Mouse (Mus musculus) kidney, postnatal 0 days (tissue): Measurements from ENCODE around the gene Rpl19. TPM values are rescaled to one million over a fixed set of nuclear protein-coding genes. Genes with fewer than 3 reads are reported as not detected.

ENCODE experiments used
- ATAC-seq: fragments of 200-750 bp; cut with Nextera tagmentation; replicated peaks from 2 replicates; pipeline ENCODE4 v1.8.0; 2017; ENCODE audit warnings: low read depth, moderate number of reproducible peaks, moderate TSS enrichment, moderate library complexity; ENCODE audit not compliant: low FRiP score
- DNase-seq: peaks from one replicate; pipeline ENCODE4 v3.0.0-alpha.2; 2016; ENCODE audit warnings: low spot score
- H3K27ac ChIP-seq: fragments of 300-500 bp; sonication (generic); 2 replicates; pipeline ENCODE4 v1.5.1; 2014; ENCODE audit warnings: mild to moderate bottlenecking
- H3K27me3 ChIP-seq: fragments of 300-500 bp; sonication (generic); 2 replicates; pipeline ENCODE4 v1.6.1; 2014; ENCODE audit warnings: low read length, mixed read lengths; ENCODE audit not compliant: insufficient read depth
- H3K36me3 ChIP-seq: fragments of 300-500 bp; sonication (generic); 2 replicates; pipeline ENCODE4 v1.6.1; 2014; ENCODE audit warnings: low read length, mixed read lengths; ENCODE audit not compliant: insufficient read depth
- H3K4me1 ChIP-seq: fragments of 300-500 bp; sonication (generic); replicated peaks from 2 replicates; pipeline ENCODE4 v1.6.1; 2014; ENCODE audit warnings: antibody characterized with exemption, low read length, mixed read lengths; ENCODE audit not compliant: insufficient read depth
- H3K4me2 ChIP-seq: fragments of 300-500 bp; sonication (generic); 2 replicates; pipeline ENCODE4 v1.6.1; 2014; ENCODE audit warnings: mild to moderate bottlenecking, low read length, moderate library complexity, mixed read lengths
- H3K4me3 ChIP-seq: fragments of 300-500 bp; sonication (generic); replicated peaks from 2 replicates; pipeline ENCODE4 v1.5.1; 2014; ENCODE audit warnings: low read depth, low read length
- H3K9ac ChIP-seq: fragments of 300-500 bp; sonication (generic); 2 replicates; pipeline ENCODE4 v1.6.1; 2014; ENCODE audit warnings: low read depth, low read length
- H3K9me3 ChIP-seq: fragments of 300-500 bp; sonication (generic); replicated peaks from 2 replicates; pipeline ENCODE4 v1.6.1; 2016; ENCODE audit warnings: low read length, inconsistent platforms, mixed read lengths
- CTCF ChIP-seq: IDR thresholded peaks from 2 replicates; pipeline ENCODE4 v1.5.1; 2016; ENCODE audit warnings: antibody characterized with exemption, low read depth, mild to moderate bottlenecking, moderate library complexity
- WGBS: fragments of 180-500 bp; shearing (Covaris S2); extraction: QIAGEN DNeasy Blood & Tissue Kit; methylation state at CpG from one replicate; pipeline ENCODE4 v1.1.7; 2014; 5-methylcytosine and 5-hydroxymethylcytosine counted together
- polyA plus RNA-seq: library from polyadenylated mRNA; unstranded; fragments of >200 nt; fragmentation: Nextera tagmentation; extraction: Ambion mirVana; gene quantifications from 2 replicates; pipeline ENCODE4 v1.2.1, GENCODE M21; 2015

Rpl19 gene
- polyA plus RNA-seq, 1 experiment from 2014 or later = 1,182 TPM

DNA sequence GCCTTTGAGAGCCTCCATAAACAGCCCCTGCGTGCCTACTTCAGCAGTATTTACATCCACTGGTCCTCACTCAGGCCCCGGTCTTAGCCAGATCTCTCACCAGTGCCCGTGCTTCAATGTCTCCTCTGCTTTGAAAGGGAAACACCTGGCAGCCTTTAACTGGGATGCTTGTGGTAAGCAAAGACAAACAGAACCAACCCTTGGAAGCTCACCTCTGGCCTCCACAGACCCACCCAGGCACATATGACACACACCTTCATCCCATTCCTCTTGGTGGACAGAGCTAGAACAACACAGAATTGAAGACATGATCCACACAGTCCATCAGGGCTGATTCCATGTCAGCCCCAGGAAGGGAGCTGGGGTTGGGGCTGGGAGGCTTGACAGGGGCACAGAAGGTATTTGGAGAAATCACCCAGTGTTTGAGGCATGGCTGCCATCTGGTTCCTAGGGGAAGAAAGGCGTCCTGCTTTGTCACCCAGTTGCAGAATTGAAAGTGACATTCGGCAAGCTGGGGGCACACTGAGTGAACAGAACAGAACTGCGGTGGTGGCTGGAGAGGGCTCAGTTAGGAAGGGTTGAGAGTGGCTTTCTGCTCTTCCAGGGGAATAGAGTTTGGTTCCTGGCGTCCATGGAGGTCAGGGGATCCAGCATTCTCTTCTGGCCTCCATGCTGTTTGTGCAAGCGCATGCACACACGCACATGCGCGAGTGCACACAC lies 28.3 kb upstream of the Rpl19 start:
- H3K9me3 ChIP-seq = no peaks in the 10 kb centered on the region
- TF ChIP-seq CTCF = no peak
- ATAC-seq = no peak
- no peaks in the 10 kb centered on the region for H3K36me3 ChIP-seq
- WGBS = 79% methylated on average over 11 of the region's 11 CpGs
- no peak overlapping the region for H3K9ac ChIP-seq
- H3K27me3 ChIP-seq = 0 out of 2 replicates have a peak, but pooled peaks cover 4% of the 10 kb centered on the region
- DNase-seq = no peak
- H3K4me1 ChIP-seq = peaks cover 13% of the 10 kb centered on the region
- no peak overlapping the region for H3K4me2 ChIP-seq
- no peak overlapping the region for H3K4me3 ChIP-seq
- H3K27ac ChIP-seq = no peak overlapping the region

DNA sequence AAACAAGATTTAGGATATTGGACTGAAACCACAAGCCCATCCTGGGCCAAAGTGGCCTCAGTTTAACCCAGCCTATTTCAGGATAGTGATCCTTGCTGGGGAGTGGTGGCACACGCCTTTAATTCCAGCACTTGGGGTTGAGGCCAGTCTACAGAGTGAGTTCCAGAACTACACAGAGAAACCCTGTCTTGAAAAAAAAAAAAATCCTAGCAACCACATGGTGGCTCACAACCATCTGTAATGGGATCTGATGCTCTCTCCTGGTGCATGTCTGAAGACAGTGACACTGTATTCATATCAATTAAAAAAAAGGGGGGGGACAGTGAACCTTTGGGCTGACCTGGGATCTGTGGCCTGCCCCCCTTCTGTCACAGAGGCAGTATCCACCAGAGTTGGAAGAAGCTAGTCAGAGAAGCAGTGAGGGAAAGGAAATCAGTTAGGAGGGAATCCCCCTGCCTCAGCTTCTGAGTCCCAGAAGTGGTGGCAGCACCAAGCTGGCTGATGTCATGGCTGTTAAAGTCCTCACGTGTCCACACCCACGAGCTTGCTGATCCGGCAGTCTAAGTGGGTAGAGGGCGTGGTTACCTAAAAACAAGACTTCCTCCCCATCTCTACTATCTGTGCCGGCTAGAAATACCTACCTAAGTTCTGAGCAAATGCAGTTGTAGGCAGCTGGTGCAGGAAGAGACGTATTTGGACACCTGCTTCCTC lies 27.5 kb upstream of the Rpl19 start:
- no peak for DNase-seq
- Histone ChIP-seq H3K4me2 (no peak overlapping the region), H3K4me3 (no peak overlapping the region), H3K27me3 (0 out of 2 replicates have a peak, but pooled peaks cover 4% of the 10 kb centered on the region), H3K27ac (no peak overlapping the region), H3K9ac (no peak overlapping the region), H3K9me3 (no peaks in the 10 kb centered on the region), H3K4me1 (peaks cover 16% of the 10 kb centered on the region), H3K36me3 (no peaks in the 10 kb centered on the region)
- TF ChIP-seq CTCF = no peak
- no peak for ATAC-seq
- 41% methylated on average over 7 of the region's 7 CpGs for WGBS

DNA sequence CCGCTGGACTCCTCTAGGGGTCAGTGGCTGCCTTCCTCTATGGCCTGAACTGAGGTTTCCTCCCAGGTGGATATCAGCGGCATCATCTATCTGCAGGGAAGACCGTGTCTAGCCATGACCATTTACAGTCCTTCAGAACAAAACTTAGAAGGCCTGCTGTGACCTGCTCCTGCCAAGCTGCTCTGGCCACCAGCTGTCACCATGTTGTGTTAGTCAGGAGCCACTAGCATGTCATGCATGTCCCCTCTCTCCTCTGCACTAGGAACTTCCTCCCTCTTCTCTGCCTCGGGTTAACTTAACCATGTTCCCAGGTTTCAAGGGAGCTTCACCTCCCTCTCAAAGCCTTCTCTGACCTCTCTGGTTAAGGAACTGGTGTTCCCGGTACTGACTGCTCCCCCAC lies 26.8 kb upstream of the Rpl19 start:
- no peak for ATAC-seq
- TF ChIP-seq CTCF = no peak
- no peak for DNase-seq
- H3K27ac ChIP-seq = no peak overlapping the region
- no peak overlapping the region for H3K4me3 ChIP-seq
- no peaks in the 10 kb centered on the region for H3K36me3 ChIP-seq
- no peak overlapping the region for H3K9ac ChIP-seq
- H3K9me3 ChIP-seq = no peaks in the 10 kb centered on the region
- H3K4me2 ChIP-seq = no peak overlapping the region
- H3K27me3 ChIP-seq = 0 out of 2 replicates have a peak, but pooled peaks cover 4% of the 10 kb centered on the region
- H3K4me1 ChIP-seq = peaks cover 16% of the 10 kb centered on the region
- 21% methylated on average over 5 of the region's 5 CpGs for WGBS

DNA sequence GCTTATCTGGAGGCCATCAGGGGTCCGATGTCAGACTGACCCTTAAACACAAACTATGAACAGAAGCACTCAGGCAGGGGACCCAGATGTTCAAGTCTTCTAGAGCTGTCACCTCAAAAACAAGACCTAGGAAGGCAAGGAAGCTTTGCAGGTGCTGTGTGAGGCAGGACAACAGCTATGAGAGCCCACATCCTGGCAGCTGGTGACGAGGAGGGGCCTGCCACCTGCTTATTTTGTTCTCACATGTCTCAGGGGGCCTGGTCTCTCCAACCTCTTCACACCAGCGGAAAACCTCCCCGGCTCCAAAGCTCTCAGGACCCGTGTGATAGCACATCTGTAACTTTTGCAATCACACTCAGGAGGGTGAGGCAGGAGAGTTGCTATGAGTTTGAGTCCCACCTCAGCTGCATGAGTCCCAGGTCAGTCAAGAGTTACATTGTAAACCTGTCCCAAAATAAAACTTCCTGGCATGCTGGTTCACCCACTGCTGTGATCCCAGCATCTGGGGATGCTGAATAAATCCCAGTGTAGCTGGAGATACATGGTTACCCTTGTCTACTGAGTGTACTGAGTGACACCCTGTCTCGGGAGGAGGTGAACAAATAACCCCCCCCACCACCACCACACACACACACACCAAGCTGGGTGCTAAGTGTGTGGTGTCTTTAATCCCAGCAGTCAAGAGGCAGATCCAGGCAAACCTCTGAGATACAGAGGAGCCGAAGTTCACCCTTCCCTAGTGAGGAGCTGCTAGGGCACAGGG lies 26.0 kb upstream of the Rpl19 start:
- Histone ChIP-seq H3K9ac (no peak overlapping the region), H3K27me3 (0 out of 2 replicates have a peak, but pooled peaks cover 4% of the 10 kb centered on the region), H3K36me3 (no peaks in the 10 kb centered on the region), H3K4me2 (no peak overlapping the region), H3K27ac (no peak overlapping the region), H3K4me3 (no peak overlapping the region), H3K4me1 (peaks cover 11% of the 10 kb centered on the region), H3K9me3 (no peaks in the 10 kb centered on the region)
- no peak for ATAC-seq
- 20% methylated on average over 7 of the region's 7 CpGs for WGBS
- TF ChIP-seq CTCF = no peak
- no peak for DNase-seq

DNA sequence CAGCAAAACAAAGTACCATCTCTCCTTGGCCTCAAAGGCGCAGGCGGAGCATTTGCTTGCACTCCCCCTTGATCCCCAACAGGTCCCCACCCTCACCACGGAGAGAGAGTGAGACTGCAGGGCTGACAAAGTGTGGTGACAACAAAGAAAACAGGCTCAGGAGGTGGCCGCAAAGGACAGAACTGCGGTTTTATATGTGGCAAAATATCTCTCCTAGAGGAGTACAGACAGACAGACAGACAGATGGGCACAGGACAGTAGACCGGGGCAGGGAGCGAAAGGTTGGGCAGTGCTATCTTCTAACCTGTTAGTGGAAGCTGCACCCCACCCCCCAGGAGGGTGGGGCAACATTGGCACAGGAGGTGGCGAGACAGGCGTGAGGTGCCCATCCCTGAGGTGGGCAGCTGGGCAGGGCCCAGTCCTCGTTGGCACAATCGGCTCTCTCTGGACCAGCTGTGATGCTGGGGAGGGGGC lies 25.1 kb upstream of the Rpl19 start:
- Histone ChIP-seq H3K4me2 (no peak overlapping the region), H3K4me3 (no peak overlapping the region), H3K27ac (no peak overlapping the region), H3K4me1 (peaks cover 11% of the 10 kb centered on the region), H3K36me3 (no peaks in the 10 kb centered on the region), H3K27me3 (0 out of 2 replicates have a peak, but pooled peaks cover 4% of the 10 kb centered on the region), H3K9ac (no peak overlapping the region), H3K9me3 (no peaks in the 10 kb centered on the region)
- ATAC-seq (no peak), DNase-seq (no peak)
- TF ChIP-seq CTCF = no peak
- 36% methylated on average over 11 of the region's 11 CpGs for WGBS

DNA sequence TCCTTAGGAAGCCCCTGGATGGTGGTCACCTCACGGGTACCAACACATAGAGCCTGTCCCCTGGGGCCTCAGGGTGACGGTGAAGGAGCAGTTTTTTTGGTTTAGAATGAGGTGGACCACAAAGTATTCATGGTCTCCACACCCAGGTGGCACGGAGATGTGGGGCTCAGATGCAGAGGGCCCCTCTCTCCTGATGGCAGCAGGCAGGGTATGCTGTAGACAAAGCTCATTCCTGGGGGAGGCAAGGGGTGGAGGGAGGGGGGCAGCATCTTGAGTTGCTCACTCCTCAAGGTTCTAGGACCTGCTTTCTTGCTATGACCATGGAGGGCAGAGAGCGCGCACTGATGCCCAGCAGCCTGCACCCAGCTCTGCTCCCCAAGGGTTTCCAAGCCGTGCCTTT lies 24.5 kb upstream of the Rpl19 start:
- Histone ChIP-seq H3K36me3 (0 out of 2 replicates have a peak, but pooled peaks cover 4% of the 10 kb centered on the region), H3K4me3 (no peak overlapping the region), H3K9ac (no peak overlapping the region), H3K27me3 (0 out of 2 replicates have a peak, but pooled peaks cover 4% of the 10 kb centered on the region), H3K4me1 (peaks cover 11% of the 10 kb centered on the region), H3K4me2 (no peak overlapping the region), H3K27ac (no peak overlapping the region), H3K9me3 (no peaks in the 10 kb centered on the region)
- ATAC-seq = no peak
- WGBS = 69% methylated on average over 6 of the region's 6 CpGs
- DNase-seq = no peak
- TF ChIP-seq CTCF = no peak
